Mouse (Mus musculus) small intestine, adult 2 months (tissue): Measurements from ENCODE around the gene Maneal.

Source experiments
- CTCF ChIP-seq: fragments of 200-500 bp; IDR thresholded peaks from 2 replicates; pipeline ENCODE4 v1.5.1; 2012; ENCODE audit warnings: low read depth, mild to moderate bottlenecking, control low read depth, inconsistent platforms, low read length, moderate library complexity, mixed read lengths; ENCODE audit not compliant: insufficient replicate concordance, insufficient read length; ENCODE audit errors: extremely low read depth
- POLR2A ChIP-seq: fragments of 200-500 bp; IDR thresholded peaks from 2 replicates; pipeline ENCODE4 v1.6.1; 2012; ENCODE audit warnings: low read depth, mild to moderate bottlenecking, control low read depth, inconsistent platforms, low read length, moderate library complexity

GRCm38 (mm10) chr4:124889935-124890334, 28.0 kb upstream of the Maneal start:
- TF ChIP-seq CTCF (no peak), POLR2A (no peak)
